Comparison of ENCODE assay signal across 9 mouse cellular contexts in genomic region chr2:180879365-180880067, GRCm38 (mm10). TPM values are rescaled to one million over a fixed set of nuclear protein-coding genes. Genes with fewer than 3 reads are reported as not detected.
DNase-seq lines count a peak whose midpoint lies in the region; ATAC-seq lines count a peak whose summit lies in the region.
"Had no signal": no experiment of that assay in that cellular context is flagged by ENCODE, and none has a peak within 500 bp of the region (broad histone marks: within the 10 kb centered on the region; RNA-seq: fewer than 3 reads in every experiment).

No protein-coding gene starts in this region.

- no peaks in the 10 kb centered on the region for H3K9me3 ChIP-seq in hindbrain, embryonic 12.5 days (replicated peaks)

- no peaks in the 10 kb centered on the region for H3K27me3 ChIP-seq in hindbrain, embryonic 12.5 days

- intact Hi-C loops in left cerebral cortex, postnatal 4 days (cut with DNase I) = no loop called here

- no peak overlapping the region for H3K4me3 ChIP-seq in hindbrain, embryonic 12.5 days

- WGBS in hindbrain, embryonic 12.5 days = 34% methylated on average over 7 of the region's 7 CpGs

- H3K36me3 ChIP-seq in hindbrain, embryonic 12.5 days = no peaks in the 10 kb centered on the region

- H3K27ac ChIP-seq in hindbrain, embryonic 12.5 days = peak overlapping the region; percentile 79
- H3K27ac ChIP-seq: liver, embryonic 14.5 days had no signal

- H3K4me1 ChIP-seq in hindbrain, embryonic 12.5 days = peaks cover 34% of the 10 kb centered on the region

- H3K4me2 ChIP-seq in hindbrain, embryonic 12.5 days (replicated peaks) = 0 out of 2 replicates have a peak overlapping the region, but pooled peaks have one; percentile 17

- ATAC-seq in hindbrain, embryonic 12.5 days (ENCODE audit: low FRiP score) = peak; percentile 94

- DNase-seq in retina, postnatal 1 day = peak; percentile 59
- DNase-seq in retina, embryonic 14.5 days (ENCODE audit: low spot score) = no peak
- peak; percentile 65 for DNase-seq in left cerebral cortex, postnatal 4 days
- DNase-seq in right cerebral cortex, postnatal 4 days = peak; percentile 75
- no peak for DNase-seq in kidney, adult 18-20 months
- DNase-seq in natural killer cell, adult 2 months (ENCODE audit: low spot score in 2 of 2) = no peak
- no peak for DNase-seq in thymus, postnatal 0 days (ENCODE audit: low spot score)

- no peak overlapping the region for H3K9ac ChIP-seq in hindbrain, embryonic 12.5 days
- H3K9ac ChIP-seq: liver, embryonic 14.5 days had no signal

RNA-seq across cellular contexts. Expression of gene Ythdf1, which starts 41.2 kb away (rescaled TPM):
- 61.0 and 65.0 TPM in 2 replicates for polyA plus RNA-seq in hindbrain, embryonic 12.5 days (2016; fragmentation: Nextera tagmentation; extraction: Ambion mirVana)
- total RNA-seq in left cerebral cortex, postnatal 4 days (2021) = 10 to 100 TPM; 54.8 to 66.4 TPM
- 52.6 and 53.9 TPM in 2 replicates for polyA plus RNA-seq in thymus, postnatal 0 days (2015; fragmentation: Nextera tagmentation; extraction: Ambion mirVana)

RNA-seq across cellular contexts. Expression of gene Birc7, which starts 49.3 kb away (rescaled TPM):
- polyA plus RNA-seq in hindbrain, embryonic 12.5 days (2016; fragmentation: Nextera tagmentation; extraction: Ambion mirVana) = 0.41 TPM in 1 of 2 replicates, not detected in the other
- not detected for total RNA-seq in left cerebral cortex, postnatal 4 days (2021)
- polyA plus RNA-seq in thymus, postnatal 0 days (2015; fragmentation: Nextera tagmentation; extraction: Ambion mirVana) = 0.30 and 0.40 TPM in 2 replicates
- polyA plus RNA-seq: liver, embryonic 14.5 days had no signal

Comparison
In these comparisons a context has a peak if more than half of its experiments do, and no peak if none do; other contexts are left out.
1. DNase-seq: peak in retina, postnatal 1 day (single experiment), left cerebral cortex, postnatal 4 days (single experiment) and right cerebral cortex, postnatal 4 days (single experiment); none in retina, embryonic 14.5 days (single experiment), kidney, adult 18-20 months (single experiment), natural killer cell, adult 2 months (0 of 2) and thymus, postnatal 0 days (single experiment).